Mouse (Mus musculus) T-helper 17 cell (primary cell): ENCODE results near the gene Tacc2.
"Not testable (repeated sequence)": the region's sequence is repeated elsewhere in the genome, so short reads cannot be mapped to it uniquely, and the experiment has no call there.

Experiments used
- in situ Hi-C, 2 experiments: fragments of 300-600 bp; cut with MboI, MseI; formaldehyde crosslinking; loops; 1 replicate in 1 of 2; 2 replicates in 1 of 2; pipeline ENCODE4 v1.15.1; 2025; ENCODE audit warnings: high pct_unique_total_duplicates in 2 of 2

Gene Tacc2

DNA sequence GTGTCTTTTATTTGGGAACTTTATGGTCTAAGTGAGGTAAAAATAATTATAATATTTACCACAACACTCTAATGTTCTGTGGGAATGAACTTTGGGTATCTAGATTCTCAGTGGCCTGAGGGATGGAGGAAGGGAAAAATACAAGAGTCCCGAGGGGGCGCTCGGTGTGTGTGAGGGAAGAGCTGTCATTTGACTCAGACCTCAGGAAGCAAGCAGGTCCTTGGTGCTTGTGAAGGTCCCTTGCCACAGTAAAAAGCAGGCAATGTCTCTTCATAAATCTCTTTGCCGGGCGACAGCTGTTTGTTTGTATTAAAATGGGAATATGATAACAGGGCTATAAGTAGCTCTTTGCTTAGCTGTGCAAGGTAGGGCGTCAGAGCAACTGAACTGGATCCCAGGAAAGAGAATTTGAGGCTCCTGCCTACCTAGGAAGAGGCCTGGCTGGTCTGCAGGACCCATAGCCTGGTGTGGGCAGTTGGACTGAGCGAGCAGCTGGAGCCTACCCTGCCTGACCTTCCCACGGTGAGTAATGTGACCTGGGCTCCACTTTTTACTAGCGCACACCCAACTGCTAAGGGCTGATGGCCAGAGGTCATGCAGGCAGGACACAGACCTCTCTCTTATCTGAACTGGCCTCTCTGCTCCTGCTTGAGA, 8.3 kb upstream of the Tacc2 start:
- in situ Hi-C loops, result no loop called here

GRCm38 (mm10) chr7:130570472-130570871, 6.8 kb upstream of the Tacc2 start:
- in situ Hi-C loops, result loop anchor here in 1 of 2 experiments (10.0 kb wide), 1 partner anchor 276 kb away; no protein-coding TSS in a partner anchor

DNA sequence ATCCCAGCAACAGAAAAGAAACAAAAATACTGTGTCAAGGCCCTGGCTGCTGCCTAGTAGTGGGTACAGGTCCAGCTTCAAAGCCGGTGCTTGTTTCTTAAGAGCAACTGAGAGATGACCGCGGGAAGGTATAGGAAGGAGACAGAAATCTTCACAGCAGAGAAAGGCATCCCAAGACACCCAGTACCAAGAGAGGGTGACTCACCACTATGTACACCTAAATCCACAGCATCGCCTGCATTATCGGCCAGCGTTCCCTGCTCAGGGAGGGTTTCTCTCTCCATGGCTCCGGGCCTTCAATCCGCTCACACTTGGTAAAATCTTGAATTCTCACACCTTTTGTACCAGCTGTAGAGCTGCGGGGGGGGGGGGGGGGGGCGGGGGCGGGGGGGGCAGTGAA, 4.4 kb upstream of the Tacc2 start, which contains the start of gene Nsmce4a:
Nsmce4a (minus strand) TSS at position 298 of the 400 bp plus-strand sequence.
- in situ Hi-C loops, result loop anchor here in 1 of 2 experiments (10.0 kb wide), 1 partner anchor 278 kb away; no protein-coding TSS in a partner anchor

GRCm38 (mm10) chr7:130573746-130574145, 3.5 kb upstream of the Tacc2 start:
- in situ Hi-C loops, result loop anchor here in 1 of 2 experiments (10.0 kb wide), 1 partner anchor 279 kb away; no protein-coding TSS in a partner anchor

DNA sequence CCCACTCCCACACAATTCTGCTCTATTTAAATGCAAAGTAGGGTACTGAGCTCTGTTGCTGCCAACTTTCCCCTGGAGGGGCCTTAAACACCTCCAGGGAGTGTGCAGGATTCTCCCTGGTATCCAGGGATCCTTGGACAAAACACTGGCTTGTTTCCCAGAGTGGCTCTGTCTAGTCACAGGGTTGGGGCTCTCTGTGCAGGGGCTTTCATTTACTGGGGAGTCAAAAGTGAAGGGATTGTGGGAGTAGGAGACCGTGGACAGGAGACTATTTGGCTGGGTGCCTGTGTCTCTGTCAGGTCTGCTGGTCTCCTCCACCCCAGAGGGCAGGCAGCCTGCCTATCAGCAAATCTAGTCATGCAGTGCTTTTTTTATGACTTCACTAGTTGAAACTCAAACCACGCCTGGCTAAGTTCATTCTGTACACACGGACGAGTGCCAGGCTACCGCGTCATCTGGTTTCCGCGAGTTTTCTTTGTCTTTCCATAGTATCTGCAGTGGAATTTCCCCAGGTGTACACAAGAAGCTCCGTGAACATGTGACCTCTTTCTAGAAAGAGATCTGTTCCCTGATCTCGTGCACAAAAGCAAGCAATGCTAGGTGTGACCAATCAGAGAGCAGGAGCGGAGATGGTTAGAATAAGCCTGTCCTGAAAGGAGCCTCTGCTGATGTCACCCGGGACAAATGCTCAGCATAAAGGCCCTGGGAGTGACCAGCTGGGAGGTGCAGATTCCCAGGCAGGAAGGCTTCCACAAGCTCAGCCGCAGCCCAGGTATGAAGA, 2.8 kb upstream of the Tacc2 start:
- in situ Hi-C loops, result loop anchor here in 1 of 2 experiments (10.0 kb wide), 1 partner anchor 280 kb away; no protein-coding TSS in a partner anchor

DNA sequence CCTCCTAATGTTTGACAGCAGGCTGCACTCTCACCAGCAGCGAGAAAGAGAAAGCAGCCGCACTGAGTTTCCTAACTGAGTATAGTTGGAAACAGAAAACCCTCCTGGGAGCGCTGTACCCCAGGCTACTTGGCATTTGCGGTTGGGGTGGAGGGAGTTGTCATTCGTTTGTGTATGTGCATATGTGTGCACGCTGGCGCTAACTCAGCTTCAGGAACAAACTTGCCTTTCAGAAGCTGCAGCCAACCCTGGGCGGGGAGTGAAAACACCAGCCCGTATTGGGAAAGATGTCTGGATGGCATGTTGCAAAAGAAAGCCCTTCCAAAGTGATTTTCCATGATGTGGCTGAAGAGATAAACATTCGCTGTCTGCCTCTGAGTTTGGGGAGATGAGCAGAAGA, 257 bp upstream of the Tacc2 start:
- in situ Hi-C loops, result loop anchor here in 1 of 2 experiments (10.0 kb wide), 1 partner anchor 282 kb away; no protein-coding TSS in a partner anchor

DNA sequence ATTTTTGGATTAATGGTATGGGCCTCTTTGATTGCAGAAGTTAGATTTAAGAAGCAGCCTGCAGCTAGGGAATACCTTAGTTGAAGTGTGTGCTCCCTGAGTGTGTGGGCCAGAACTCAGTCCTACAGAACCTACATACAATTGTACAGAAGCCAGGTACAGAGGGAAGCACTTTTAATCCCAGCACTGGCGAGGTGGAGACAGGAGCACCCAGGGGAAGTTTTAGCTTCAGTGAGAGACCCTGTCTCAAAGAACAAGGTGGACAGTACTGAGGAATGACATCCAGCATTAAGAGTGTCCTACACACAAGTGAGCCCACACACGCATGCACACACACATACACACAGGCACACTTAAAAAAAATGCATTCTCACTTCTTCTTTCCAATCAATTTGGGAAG, 828 bp downstream of the Tacc2 start:
- in situ Hi-C loops, result loop anchor here in 1 of 2 experiments (10.0 kb wide), 1 partner anchor 283 kb away; no protein-coding TSS in a partner anchor

DNA sequence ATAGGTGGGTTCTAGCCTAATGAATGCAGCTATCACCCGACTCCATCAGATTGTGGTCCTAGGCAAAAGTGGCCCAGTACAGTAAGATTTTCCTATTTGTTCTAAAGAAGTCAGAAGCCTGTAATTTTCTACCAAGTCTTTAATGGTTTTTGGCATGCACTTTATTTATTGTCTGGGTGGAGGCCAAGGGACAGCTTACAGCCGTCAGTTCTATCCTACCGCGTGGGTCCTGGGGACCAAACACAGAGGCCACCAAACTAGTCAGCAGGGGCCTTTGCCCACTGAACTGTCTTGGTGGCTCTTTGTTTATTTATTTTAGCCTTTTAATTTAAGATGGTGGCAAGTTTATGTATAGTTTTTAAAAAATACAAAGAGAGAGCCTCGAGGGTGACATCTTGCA, 1.4 kb downstream of the Tacc2 start:
- in situ Hi-C loops, result loop anchor here in 1 of 2 experiments (10.0 kb wide), 1 partner anchor 284 kb away; no protein-coding TSS in a partner anchor

DNA sequence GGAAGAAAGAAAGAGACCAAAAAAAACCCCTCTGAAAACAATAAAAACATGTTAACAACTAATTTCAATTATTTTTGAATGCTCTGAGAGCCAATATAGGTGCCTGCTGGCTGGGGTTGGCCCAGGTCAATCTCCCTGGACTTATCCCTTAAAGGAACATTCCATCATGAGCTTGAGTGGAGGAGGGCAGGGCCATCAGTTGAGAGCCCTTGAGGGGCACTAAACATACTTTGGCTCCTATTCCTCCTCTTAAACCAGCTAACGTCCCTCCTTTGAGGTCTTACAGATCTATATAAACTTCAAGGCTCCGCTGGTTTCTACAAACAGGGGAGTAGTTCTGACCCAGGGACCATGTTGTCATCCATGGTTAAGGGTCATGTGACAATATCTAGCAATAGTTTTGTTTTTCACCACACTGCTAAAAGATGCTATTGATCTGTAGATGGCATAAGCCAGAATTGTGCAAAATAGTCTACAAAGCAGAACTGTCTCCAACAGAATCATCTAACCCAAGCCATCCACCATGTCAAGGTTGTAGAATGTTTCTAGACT, 9.4 kb downstream of the Tacc2 start:
- in situ Hi-C loops, result no loop called here

DNA sequence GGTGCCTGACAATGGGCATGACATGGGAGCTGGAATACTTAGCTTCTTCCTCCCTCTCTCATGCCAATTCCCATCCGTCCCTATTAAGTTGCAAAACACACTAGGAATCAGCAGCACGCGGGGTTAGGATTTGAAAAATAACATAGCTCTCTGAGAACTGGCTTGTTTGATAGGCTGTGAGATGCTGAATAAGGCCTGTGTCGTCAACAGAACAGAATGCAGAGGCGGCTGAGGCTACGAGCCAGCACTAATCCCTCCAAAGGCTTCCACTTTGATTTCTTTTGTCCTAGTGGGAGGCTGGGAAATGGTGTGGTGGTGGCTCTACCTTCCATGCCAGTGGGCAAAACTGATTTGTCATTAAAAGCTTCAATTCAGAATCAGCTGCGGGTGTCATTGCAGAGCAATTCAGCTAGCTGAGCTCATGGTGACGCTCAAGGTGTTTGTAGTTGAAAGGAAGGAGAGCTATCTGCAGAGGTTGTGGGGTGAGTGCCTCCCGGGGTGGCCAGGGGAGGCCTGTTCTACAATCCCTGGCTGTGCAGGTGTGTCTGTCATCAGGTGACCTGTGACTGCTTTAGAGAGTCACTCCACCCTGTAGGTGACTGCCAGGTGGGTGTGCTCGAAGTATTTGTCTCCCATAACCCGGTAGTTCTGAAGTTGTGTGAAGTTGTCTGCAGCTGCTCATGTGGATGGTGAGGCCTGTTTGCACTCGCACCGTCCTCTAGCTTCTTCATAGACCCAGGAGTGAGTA, 13.0 kb downstream of the Tacc2 start:
- in situ Hi-C loops, result no loop called here

GRCm38 (mm10) chr7:130590845-130591437, 13.7 kb downstream of the Tacc2 start:
- in situ Hi-C loops, result no loop called here

GRCm38 (mm10) chr7:130592975-130593374, 15.7 kb downstream of the Tacc2 start:
- in situ Hi-C loops, result not testable (repeated sequence)

- in situ Hi-C loops, result not testable (repeated sequence)
Observed at GRCm38 (mm10) chr7:130593375-130594239, 16.4 kb downstream of the Tacc2 start.

DNA sequence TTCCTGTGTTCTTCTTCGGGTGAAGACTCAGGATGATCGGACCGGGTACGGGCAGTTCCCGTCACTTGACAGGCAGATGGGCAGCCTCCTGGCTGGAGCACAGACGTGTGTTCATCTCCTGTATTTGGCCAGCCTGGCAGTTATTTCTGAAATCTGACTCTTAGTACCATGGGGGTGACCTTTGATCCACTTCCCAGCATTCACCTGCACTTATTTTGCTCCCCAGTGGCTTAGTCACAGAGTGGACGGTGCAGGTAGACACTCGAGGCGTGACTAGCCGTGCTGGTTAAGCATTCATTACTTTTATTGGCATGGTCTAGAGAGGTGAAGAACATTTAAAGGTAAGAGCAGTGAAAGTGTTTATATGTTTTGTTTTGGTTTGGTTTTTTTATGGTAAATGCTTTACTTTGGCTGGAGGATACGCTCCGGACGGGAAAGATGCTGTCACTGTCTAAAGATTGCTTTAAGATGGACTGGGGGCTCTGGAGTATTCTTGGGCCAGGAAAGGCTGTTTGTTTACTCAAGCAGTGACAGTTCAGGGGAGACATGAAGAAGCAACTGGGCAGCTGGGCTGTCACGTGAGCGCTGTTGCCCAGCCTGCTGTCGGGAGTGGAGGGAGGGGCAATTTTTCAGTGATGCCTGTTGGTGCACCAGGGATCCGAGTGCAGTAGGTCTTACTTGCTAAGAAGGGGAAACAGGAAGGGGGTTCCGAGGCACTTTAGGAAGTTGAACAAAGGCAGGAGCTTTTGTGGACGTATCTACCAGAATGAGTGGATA, 19.0 kb downstream of the Tacc2 start:
- in situ Hi-C loops, result not testable (repeated sequence)

GRCm38 (mm10) chr7:130597546-130597945, 20.3 kb downstream of the Tacc2 start:
- in situ Hi-C loops, result no loop called here

DNA sequence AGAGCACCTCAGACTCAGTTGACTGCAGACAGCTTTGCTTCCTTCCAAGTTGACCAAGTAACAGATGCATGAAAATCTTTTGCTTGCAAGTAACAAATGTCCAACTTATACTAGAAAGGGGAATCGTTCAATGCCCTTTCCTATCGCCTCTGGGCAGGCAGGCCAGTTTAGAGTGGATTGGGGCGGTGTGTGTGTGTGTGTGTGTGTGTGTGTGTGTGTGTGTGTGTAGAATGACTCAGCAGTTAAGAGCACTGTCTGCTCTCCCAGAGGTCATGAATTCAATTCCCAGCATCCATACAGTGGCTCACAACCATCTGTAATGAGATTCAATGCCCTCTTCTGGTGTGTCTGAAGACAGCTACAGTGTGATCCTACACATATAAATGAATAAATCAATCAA, 22.8 kb downstream of the Tacc2 start:
- in situ Hi-C loops, result no loop called here

DNA sequence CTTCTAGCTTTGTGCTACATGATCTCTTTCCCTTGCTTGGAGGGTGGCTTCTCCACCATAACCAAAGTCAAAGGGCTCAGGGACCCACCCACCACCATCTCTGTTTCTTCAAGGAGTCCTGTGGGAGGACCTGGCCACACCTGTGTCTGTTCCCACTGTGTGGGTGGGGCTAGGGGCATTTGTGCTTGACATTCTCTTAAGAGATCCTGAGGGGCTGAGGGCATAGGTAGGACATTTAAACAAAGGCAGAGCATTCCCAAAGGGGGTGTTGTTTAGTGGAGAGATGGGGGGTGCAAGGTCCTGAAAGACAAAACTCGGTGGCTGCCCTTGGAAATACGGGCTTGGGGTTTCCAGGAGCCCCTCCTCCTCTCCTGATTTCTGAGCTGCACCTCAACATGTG, 23.3 kb downstream of the Tacc2 start:
- in situ Hi-C loops, result no loop called here

GRCm38 (mm10) chr7:130602804-130603203, 25.6 kb downstream of the Tacc2 start:
- in situ Hi-C loops, result no loop called here

- in situ Hi-C loops, result no loop called here
Observed at GRCm38 (mm10) chr7:130603556-130603955, 26.3 kb downstream of the Tacc2 start.
